Mouse (Mus musculus) hindbrain, embryonic 10.5 days (tissue): ENCODE results near the gene Sult2b1. TPM values are rescaled to one million over a fixed set of nuclear protein-coding genes. Genes with fewer than 3 reads are reported as not detected.

Source experiments
- DNase-seq: peaks from one replicate; pipeline ENCODE4 v3.0.0-alpha.2; 2017; ENCODE audit warnings: low spot score
- H3K27ac ChIP-seq: fragments of 300-500 bp; sonication (generic); 2 replicates; pipeline ENCODE4 v1.5.1; 2016; ENCODE audit warnings: mild to moderate bottlenecking, moderate library complexity
- H3K27me3 ChIP-seq: fragments of 300-500 bp; sonication (generic); 2 replicates; pipeline ENCODE4 v1.6.1; 2016; ENCODE audit warnings: mild to moderate bottlenecking; ENCODE audit not compliant: poor library complexity, insufficient read depth, severe bottlenecking
- H3K36me3 ChIP-seq: fragments of 300-500 bp; sonication (generic); 2 replicates; pipeline ENCODE4 v1.6.1; 2016; ENCODE audit warnings: mild to moderate bottlenecking, moderate library complexity
- H3K4me1 ChIP-seq: fragments of 300-500 bp; sonication (generic); replicated peaks from 2 replicates; pipeline ENCODE4 v1.6.1; 2016; ENCODE audit warnings: mild to moderate bottlenecking
- H3K4me3 ChIP-seq: fragments of 300-500 bp; sonication (generic); 2 replicates; pipeline ENCODE4 v1.5.1; 2016; ENCODE audit warnings: mild to moderate bottlenecking, moderate library complexity
- H3K9me3 ChIP-seq: fragments of 300-500 bp; sonication (generic); 2 replicates; pipeline ENCODE4 v1.6.1; 2016; ENCODE audit warnings: mild to moderate bottlenecking, moderate library complexity
- WGBS: fragments of 180-500 bp; shearing (Covaris S2); methylation state at CpG from one replicate; pipeline ENCODE4 v1.1.7; 2016; 5-methylcytosine and 5-hydroxymethylcytosine counted together
- polyA plus RNA-seq: library from polyadenylated mRNA; unstranded; fragments of >200 nt; fragmentation: Nextera tagmentation; extraction: Ambion mirVana; gene quantifications from 2 replicates; pipeline ENCODE4 v1.2.1, GENCODE M21; 2016

Sult2b1 gene
- polyA plus RNA-seq: 1.7 and 2.2 TPM in 2 replicates

- Histone ChIP-seq H3K4me3 (peak within 1 kb of the TSS; percentile 80), H3K27ac (peak within 1 kb of the TSS; percentile 89), H3K4me1 (peaks cover 51% of the 10 kb centered on the region), H3K9me3 (no peaks in the 10 kb centered on the region), H3K27me3 (peaks cover 27% of the 10 kb centered on the region), H3K36me3 (peaks cover 27% of the 10 kb centered on the region)
- 25% methylated on average over 20 of the region's 20 CpGs for WGBS
- DNase-seq: peak; percentile 91
These were observed at the start of gene Sult2b1 for GRCm38 (mm10) chr7:45784524-45785372. TSS of gene Sult2b1 (minus strand) at chr7:45784669.

GRCm38 (mm10) chr7:45833924-45834323 lies 49.5 kb upstream of the Sult2b1 start:
- peak overlapping the region; percentile 41 for H3K4me3 ChIP-seq
- H3K4me1 ChIP-seq: peaks cover 39% of the 10 kb centered on the region
- 3% methylated on average over 31 of the region's 31 CpGs for WGBS
- DNase-seq: no peak
- 0 out of 2 replicates have a peak, but pooled peaks cover 2% of the 10 kb centered on the region for H3K9me3 ChIP-seq
- peaks cover 69% of the 10 kb centered on the region for H3K27me3 ChIP-seq
- 0 out of 2 replicates have a peak overlapping the region, but pooled peaks have one; percentile 6 for H3K27ac ChIP-seq
- H3K36me3 ChIP-seq: peaks cover 9% of the 10 kb centered on the region

GRCm38 (mm10) chr7:45833148-45833790 lies 48.8 kb upstream of the Sult2b1 start:
- H3K4me1 ChIP-seq: peaks cover 39% of the 10 kb centered on the region
- WGBS: 3% methylated on average over 86 of the region's 86 CpGs
- peak overlapping the region; percentile 6; the same call in 1 of the 2 replicates for H3K27ac ChIP-seq
- 0 out of 2 replicates have a peak, but pooled peaks cover 2% of the 10 kb centered on the region for H3K9me3 ChIP-seq
- peak overlapping the region; percentile 41 for H3K4me3 ChIP-seq
- peaks cover 69% of the 10 kb centered on the region for H3K27me3 ChIP-seq
- DNase-seq: no peak
- H3K36me3 ChIP-seq: peaks cover 16% of the 10 kb centered on the region

GRCm38 (mm10) chr7:45832428-45832827 lies 48.0 kb upstream of the Sult2b1 start:
- WGBS: 10% methylated on average over 30 of the region's 30 CpGs
- H3K36me3 ChIP-seq: peaks cover 24% of the 10 kb centered on the region
- no peak for DNase-seq
- peak overlapping the region; percentile 41 for H3K4me3 ChIP-seq
- no peak overlapping the region for H3K27ac ChIP-seq
- H3K4me1 ChIP-seq: peaks cover 39% of the 10 kb centered on the region
- peaks cover 63% of the 10 kb centered on the region for H3K27me3 ChIP-seq
- 0 out of 2 replicates have a peak, but pooled peaks cover 2% of the 10 kb centered on the region for H3K9me3 ChIP-seq

GRCm38 (mm10) chr7:45831128-45831525 lies 46.7 kb upstream of the Sult2b1 start:
- Histone ChIP-seq H3K4me3 (peak overlapping the region; percentile 98), H3K27ac (peak overlapping the region; percentile 90), H3K27me3 (peaks cover 52% of the 10 kb centered on the region), H3K36me3 (peaks cover 37% of the 10 kb centered on the region), H3K9me3 (no peaks in the 10 kb centered on the region), H3K4me1 (peaks cover 39% of the 10 kb centered on the region)
- DNase-seq: no peak
- 22% methylated on average over 5 of the region's 5 CpGs for WGBS

GRCm38 (mm10) chr7:45830427-45831127 lies 46.1 kb upstream of the Sult2b1 start, which contains the start of gene Grwd1:
TSS of gene Grwd1 (minus strand) at chr7:45830944.
- H3K27me3 ChIP-seq: peaks cover 47% of the 10 kb centered on the region
- peak within 1 kb of the TSS; percentile 98 for H3K4me3 ChIP-seq
- peaks cover 42% of the 10 kb centered on the region for H3K36me3 ChIP-seq
- peak; percentile 90 for DNase-seq
- WGBS: under 1% methylated on average over 35 of the region's 35 CpGs
- no peaks in the 10 kb centered on the region for H3K9me3 ChIP-seq
- H3K27ac ChIP-seq: peak within 1 kb of the TSS; percentile 90
- peaks cover 39% of the 10 kb centered on the region for H3K4me1 ChIP-seq

- 94% methylated on average over 7 of the region's 7 CpGs for WGBS
These were observed 42.2 kb upstream of the Sult2b1 start for GRCm38 (mm10) chr7:45826631-45827030.

GRCm38 (mm10) chr7:45824598-45824997 lies 40.1 kb upstream of the Sult2b1 start, which contains the start of gene Kcnj14:
TSS of gene Kcnj14 (minus strand) at chr7:45824782.
- Histone ChIP-seq H3K27me3 (peaks cover 23% of the 10 kb centered on the region), H3K27ac (no peak within 1 kb of the TSS), H3K36me3 (peaks cover 79% of the 10 kb centered on the region), H3K9me3 (no peaks in the 10 kb centered on the region), H3K4me1 (peaks cover 11% of the 10 kb centered on the region), H3K4me3 (no peak within 1 kb of the TSS)
- DNase-seq: no peak
- 75% methylated on average over 7 of the region's 7 CpGs for WGBS

More at GRCm38 (mm10) chr7:45826631-45827030, 42.2 kb upstream of the Sult2b1 start:
- H3K27ac ChIP-seq: no peak overlapping the region
- peaks cover 80% of the 10 kb centered on the region for H3K36me3 ChIP-seq
- peaks cover 18% of the 10 kb centered on the region for H3K4me1 ChIP-seq
- H3K4me3 ChIP-seq: no peak overlapping the region
- no peak for DNase-seq
- peaks cover 12% of the 10 kb centered on the region for H3K27me3 ChIP-seq
- H3K9me3 ChIP-seq: no peaks in the 10 kb centered on the region

GRCm38 (mm10) chr7:45820913-45821312 lies 36.4 kb upstream of the Sult2b1 start:
- Histone ChIP-seq H3K4me1 (peaks cover 9% of the 10 kb centered on the region), H3K9me3 (no peaks in the 10 kb centered on the region), H3K27ac (no peak overlapping the region), H3K27me3 (peaks cover 37% of the 10 kb centered on the region), H3K4me3 (no peak overlapping the region), H3K36me3 (peaks cover 42% of the 10 kb centered on the region)
- DNase-seq: no peak

GRCm38 (mm10) chr7:45819843-45820242 lies 35.4 kb upstream of the Sult2b1 start:
- H3K27me3 ChIP-seq: peaks cover 37% of the 10 kb centered on the region
- peaks cover 20% of the 10 kb centered on the region for H3K4me1 ChIP-seq
- H3K36me3 ChIP-seq: peaks cover 31% of the 10 kb centered on the region
- peak overlapping the region; percentile 23; the same call in 1 of the 2 replicates for H3K27ac ChIP-seq
- WGBS: 11% methylated on average over 25 of the region's 25 CpGs
- H3K9me3 ChIP-seq: no peaks in the 10 kb centered on the region
- no peak for DNase-seq
- H3K4me3 ChIP-seq: peak overlapping the region; percentile 31; the same call in 1 of the 2 replicates

GRCm38 (mm10) chr7:45815984-45816351 lies 31.5 kb upstream of the Sult2b1 start:
- no peak for DNase-seq
- H3K4me3 ChIP-seq: 0 out of 2 replicates have a peak overlapping the region, but pooled peaks have one; percentile 98
- peaks cover 21% of the 10 kb centered on the region for H3K36me3 ChIP-seq
- no peaks in the 10 kb centered on the region for H3K9me3 ChIP-seq
- 60% methylated on average over 2 of the region's 2 CpGs for WGBS
- peak overlapping the region; percentile 100; the same call in 1 of the 2 replicates for H3K27ac ChIP-seq
- peaks cover 38% of the 10 kb centered on the region for H3K4me1 ChIP-seq
- H3K27me3 ChIP-seq: peaks cover 28% of the 10 kb centered on the region

- no peaks in the 10 kb centered on the region for H3K9me3 ChIP-seq
- H3K36me3 ChIP-seq: peaks cover 26% of the 10 kb centered on the region
- DNase-seq: no peak
- peak overlapping the region; percentile 98 for H3K4me3 ChIP-seq
- H3K27ac ChIP-seq: peak overlapping the region; percentile 100
- 45% methylated on average over 10 of the region's 10 CpGs for WGBS
- peaks cover 23% of the 10 kb centered on the region for H3K27me3 ChIP-seq
- H3K4me1 ChIP-seq: peaks cover 38% of the 10 kb centered on the region
These were observed 31.0 kb upstream of the Sult2b1 start for GRCm38 (mm10) chr7:45815323-45815983.
